Mouse (Mus musculus): ENCODE measurements around the gene Olfr721-ps1. TPM values are rescaled to one million over a fixed set of nuclear protein-coding genes. Genes with fewer than 3 reads are reported as not detected.

Gene Olfr721-ps1
- polyA plus RNA-seq, 1 experiment from 2014 or later = not detected

- Histone ChIP-seq H3K27ac (ENCODE audit: low read depth, low read length) (no peak overlapping the region), H3K4me2 (replicated peaks; ENCODE audit: low read depth, low read length) (no peak overlapping the region), H3K9me3 (ENCODE audit: control insufficient read depth, low read length) (no peaks in the 10 kb centered on the region), H3K4me3 (ENCODE audit: low read length) (no peak overlapping the region), H3K27me3 (ENCODE audit: control insufficient read depth, insufficient read depth, low read length) (no peaks in the 10 kb centered on the region), H3K4me1 (ENCODE audit: control insufficient read depth, insufficient read depth, low read length) (no peaks in the 10 kb centered on the region), H3K9ac (ENCODE audit: low read depth, low read length) (no peak overlapping the region), H3K36me3 (ENCODE audit: control insufficient read depth, insufficient read depth, low read length) (no peaks in the 10 kb centered on the region)
- no peak for ATAC-seq (ENCODE audit: low FRiP score, low TSS enrichment)
- 77% methylated on average over 3 of the region's 3 CpGs for WGBS
These were observed 35.1 kb downstream of the Olfr721-ps1 start for GRCm38 (mm10) chr14:14436078-14436658.

Other genes starting within 250 kb of the Olfr721-ps1 start
- gene Olfr720, start 214.5 kb upstream of the Olfr721-ps1 start, polyA plus RNA-seq (2014; fragmentation: Nextera tagmentation; extraction: Ambion mirVana) = not detected in 2 replicates
- not detected in 2 replicates for gene Olfr31, start 78.5 kb upstream of the Olfr721-ps1 start, polyA plus RNA-seq (2014; fragmentation: Nextera tagmentation; extraction: Ambion mirVana)
- 4.0 and 4.1 TPM in 2 replicates for gene Il3ra, start 55.0 kb upstream of the Olfr721-ps1 start, polyA plus RNA-seq (2014; fragmentation: Nextera tagmentation; extraction: Ambion mirVana)